Mouse (Mus musculus) C2C12 (cell line): ENCODE results near the gene Pde4dip. TPM values are rescaled to one million over a fixed set of nuclear protein-coding genes. Genes with fewer than 3 reads are reported as not detected.

Experiments
- H3K27me3 ChIP-seq: one replicate; pipeline ENCODE4 v1.6.1; 2011; ENCODE audit not compliant: control insufficient read depth, insufficient read depth, insufficient read length
- H3K36me3 ChIP-seq: one replicate; pipeline ENCODE4 v1.6.1; 2011; ENCODE audit not compliant: control insufficient read depth, insufficient read depth
- H3K4me3 ChIP-seq: one replicate; pipeline ENCODE4 v1.5.1; 2011; ENCODE audit warnings: mild to moderate bottlenecking, control low read depth; ENCODE audit not compliant: poor library complexity, insufficient read depth, severe bottlenecking
- H3K79me2 ChIP-seq: one replicate; pipeline ENCODE4 v1.6.1; 2011; ENCODE audit not compliant: control insufficient read depth, insufficient read depth
- H3K79me3 ChIP-seq: one replicate; pipeline ENCODE4 v1.6.1; 2011; ENCODE audit warnings: low read depth, control low read depth
- H3ac ChIP-seq: one replicate; pipeline ENCODE3; 2011; ENCODE audit warnings: low read depth; ENCODE audit not compliant: control insufficient read depth, insufficient read length
- CEBPB ChIP-seq: IDR thresholded peaks from one replicate; pipeline ENCODE4 v1.6.1; 2011; ENCODE audit warnings: low read depth, mild to moderate bottlenecking, control low read depth, moderate library complexity
- CTCF ChIP-seq: IDR thresholded peaks from one replicate; pipeline ENCODE4 v1.5.1; 2011; ENCODE audit not compliant: control insufficient read depth, insufficient read depth, insufficient read length
- FOSL1 ChIP-seq: IDR thresholded peaks from one replicate; pipeline ENCODE4 v1.8.0; 2011; ENCODE audit warnings: mild to moderate bottlenecking, low read length; ENCODE audit not compliant: poor library complexity, insufficient read depth, severe bottlenecking
- MAX ChIP-seq: IDR thresholded peaks from one replicate; pipeline ENCODE4 v1.6.1; 2011; ENCODE audit warnings: mild to moderate bottlenecking, control low read depth
- MYOD1 ChIP-seq: IDR thresholded peaks from one replicate; pipeline ENCODE4 v1.6.1; 2011; ENCODE audit warnings: low read depth; ENCODE audit not compliant: control insufficient read depth, insufficient read length
- MYOG ChIP-seq: IDR thresholded peaks from one replicate; pipeline ENCODE4 v1.6.1; 2011; ENCODE audit not compliant: control insufficient read depth, insufficient read length; ENCODE audit errors: extremely low read depth
- USF1 ChIP-seq: IDR thresholded peaks from one replicate; pipeline ENCODE4 v1.6.1; 2011; ENCODE audit warnings: low read depth, mild to moderate bottlenecking, control low read depth, moderate library complexity
- polyA plus RNA-seq: library from polyadenylated mRNA; unstranded; fragments of >200 nt; fragmentation: generic; extraction: Trizol; gene quantifications from one replicate; pipeline ENCODE4 v1.2.1, GENCODE M21; 2012; ENCODE audit warnings: missing spikeins

The Pde4dip gene
- polyA plus RNA-seq, 1 experiment = 26.4 TPM

DNA sequence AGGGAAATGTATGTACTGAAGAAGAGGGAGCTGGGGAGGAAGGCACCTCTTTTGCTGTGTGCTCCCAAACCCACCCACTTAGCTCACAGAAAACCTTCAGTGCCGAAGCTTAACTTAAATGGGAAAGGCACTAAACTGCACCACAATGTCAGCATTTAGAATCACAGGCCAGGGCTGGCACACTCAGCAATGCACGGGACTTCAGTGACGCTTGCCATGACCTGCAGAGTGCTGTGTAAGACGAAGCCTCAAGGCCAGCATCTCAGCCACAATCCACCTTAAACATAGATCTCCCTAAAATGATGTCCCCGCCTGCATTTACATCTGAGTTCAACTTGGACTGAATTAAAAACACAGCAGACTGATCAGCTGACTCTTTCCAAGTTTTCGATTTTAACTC is 91.1 kb downstream of the Pde4dip start:
- no peak for TF ChIP-seq MYOD1
- no peak overlapping the region for H3K4me3 ChIP-seq
- H3K27me3 ChIP-seq = no peaks in the 10 kb centered on the region
- H3K79me3 ChIP-seq = no peaks in the 10 kb centered on the region
- no peak overlapping the region for H3ac ChIP-seq
- no peaks in the 10 kb centered on the region for H3K36me3 ChIP-seq
- H3K79me2 ChIP-seq = no peaks in the 10 kb centered on the region

DNA sequence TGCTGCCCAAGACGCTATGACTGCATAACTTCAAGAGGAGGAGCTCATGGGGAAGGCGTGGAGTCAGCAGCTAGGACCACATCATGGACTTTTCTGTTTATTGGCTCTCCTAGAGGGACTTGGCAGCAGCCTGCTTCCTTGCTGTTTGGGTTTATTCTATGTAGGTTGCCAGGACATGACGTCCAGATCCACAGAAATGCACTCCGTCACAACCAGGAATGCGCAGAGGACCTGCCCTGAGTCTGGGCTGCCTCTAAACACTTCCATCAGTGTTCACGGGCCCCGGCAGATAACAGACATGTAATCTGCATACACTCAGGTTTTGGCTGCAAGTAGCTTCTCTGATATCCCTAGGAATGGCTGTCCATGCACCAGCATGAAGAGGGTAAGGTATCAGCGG is 94.5 kb downstream of the Pde4dip start:
- Histone ChIP-seq H3K27me3 (no peaks in the 10 kb centered on the region), H3K79me3 (no peaks in the 10 kb centered on the region), H3ac (no peak overlapping the region), H3K36me3 (peaks cover 12% of the 10 kb centered on the region), H3K4me3 (no peak overlapping the region), H3K79me2 (no peaks in the 10 kb centered on the region)
- TF ChIP-seq MYOG = no peak
- no peak for TF ChIP-seq MAX
- no peak for TF ChIP-seq USF1
- no peak for TF ChIP-seq FOSL1
- TF ChIP-seq CTCF = no peak
- no peak for TF ChIP-seq CEBPB
- no peak for TF ChIP-seq MYOD1

DNA sequence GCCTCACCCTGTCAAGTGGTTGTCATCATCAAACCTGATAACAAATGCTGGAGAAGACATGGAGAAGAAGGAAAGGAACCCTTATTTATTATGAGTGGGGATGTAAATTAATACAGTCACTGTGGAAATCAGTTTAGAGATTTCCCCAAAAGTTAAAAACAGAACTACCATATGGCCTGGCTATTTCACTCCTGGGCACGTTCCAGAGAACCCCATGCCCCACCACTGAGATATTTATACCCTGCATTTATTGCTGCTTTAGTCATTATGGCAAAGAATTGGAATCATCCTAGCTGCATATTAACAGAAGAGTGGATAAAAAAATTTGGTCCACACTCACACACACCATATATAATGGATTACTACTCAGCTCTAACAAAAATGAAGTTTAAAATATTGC is 98.4 kb downstream of the Pde4dip start:
- no peak overlapping the region for H3ac ChIP-seq
- peaks cover 12% of the 10 kb centered on the region for H3K36me3 ChIP-seq
- no peaks in the 10 kb centered on the region for H3K79me2 ChIP-seq
- H3K79me3 ChIP-seq = no peaks in the 10 kb centered on the region
- no peaks in the 10 kb centered on the region for H3K27me3 ChIP-seq
- no peak overlapping the region for H3K4me3 ChIP-seq
- TF ChIP-seq FOSL1 (no peak), MYOG (no peak), CTCF (no peak), USF1 (no peak), MYOD1 (no peak), CEBPB (no peak), MAX (no peak)

DNA sequence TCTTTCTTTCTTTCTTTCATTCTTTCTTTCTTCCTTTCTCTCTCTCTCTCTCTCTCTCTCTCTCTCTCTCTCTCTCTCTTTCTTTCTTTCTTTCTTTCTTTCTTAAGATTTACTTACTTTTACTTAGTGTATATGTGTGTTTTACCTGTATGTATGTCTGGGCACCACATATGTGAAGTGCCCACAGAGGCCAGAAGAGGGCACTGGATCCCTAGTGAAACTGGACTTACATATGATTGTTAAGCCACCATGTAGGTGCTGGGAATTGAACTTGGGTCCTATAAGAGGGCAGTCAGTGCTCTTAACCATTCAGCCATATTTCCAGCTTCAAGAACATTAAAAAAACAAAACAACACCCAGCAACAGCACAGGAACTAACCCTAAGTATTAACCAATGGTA is 99.2 kb downstream of the Pde4dip start:
- Histone ChIP-seq H3K79me2 (no peaks in the 10 kb centered on the region), H3K79me3 (no peaks in the 10 kb centered on the region), H3K27me3 (no peaks in the 10 kb centered on the region), H3ac (no peak overlapping the region), H3K4me3 (no peak overlapping the region), H3K36me3 (peaks cover 12% of the 10 kb centered on the region)
- TF ChIP-seq MAX (no peak), MYOG (no peak), CTCF (no peak), MYOD1 (no peak), CEBPB (no peak), USF1 (no peak), FOSL1 (no peak)

DNA sequence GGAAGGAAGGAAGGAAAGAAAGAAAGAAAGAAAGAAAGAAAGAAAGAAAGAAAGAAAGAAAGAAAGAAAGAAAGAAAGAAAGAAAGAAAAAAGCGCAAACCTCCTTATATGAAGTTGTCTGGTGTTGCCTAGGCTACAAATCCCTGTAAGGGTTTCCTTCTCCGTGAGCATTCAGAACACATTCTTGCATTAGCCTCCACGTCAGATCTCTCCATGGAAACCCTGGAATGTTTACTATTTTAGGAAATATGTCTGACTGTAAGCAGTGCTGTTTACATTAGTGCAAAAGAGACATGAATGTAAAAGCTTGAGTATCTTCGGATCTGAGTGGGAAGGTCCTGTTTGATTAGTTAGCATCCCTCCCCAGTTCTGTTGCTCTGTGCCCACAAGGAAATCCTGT is 112.3 kb downstream of the Pde4dip start:
- Histone ChIP-seq H3K4me3 (no peak overlapping the region), H3K36me3 (no peaks in the 10 kb centered on the region), H3K79me2 (no peaks in the 10 kb centered on the region), H3K79me3 (no peaks in the 10 kb centered on the region), H3ac (no peak overlapping the region), H3K27me3 (no peaks in the 10 kb centered on the region)
- TF ChIP-seq CEBPB = no peak
- TF ChIP-seq USF1 = no peak
- TF ChIP-seq MYOD1 = no peak
- TF ChIP-seq FOSL1 = no peak
- no peak for TF ChIP-seq MYOG
- TF ChIP-seq MAX = no peak
- TF ChIP-seq CTCF = no peak

GRCm38 (mm10) chr3:97775742-97776141 is 112.8 kb downstream of the Pde4dip start:
- no peaks in the 10 kb centered on the region for H3K27me3 ChIP-seq
- H3K36me3 ChIP-seq = no peaks in the 10 kb centered on the region
- H3K79me2 ChIP-seq = no peaks in the 10 kb centered on the region
- TF ChIP-seq FOSL1 = no peak
- H3K79me3 ChIP-seq = no peaks in the 10 kb centered on the region
- H3K4me3 ChIP-seq = no peak overlapping the region
- H3ac ChIP-seq = no peak overlapping the region
